Mouse (Mus musculus) midbrain, embryonic 14.5 days (tissue): ENCODE measurements around the gene Tlk2. TPM values are rescaled to one million over a fixed set of nuclear protein-coding genes. Genes with fewer than 3 reads are reported as not detected.
A peak's percentile ranks its signal among the peaks of the same experiment; 100 is the strongest.

Experiments used
- ATAC-seq: fragments of 200-750 bp; cut with Nextera tagmentation; 2 replicates; pipeline ENCODE4 v1.8.0; 2017; ENCODE audit warnings: moderate number of reproducible peaks, moderate library complexity; ENCODE audit not compliant: low FRiP score, low TSS enrichment
- DNase-seq: peaks from one replicate; pipeline ENCODE4 v3.0.0-alpha.2; 2015
- H3K27ac ChIP-seq: fragments of 300-500 bp; sonication (generic); replicated peaks from 2 replicates; pipeline ENCODE4 v1.5.1; 2014; ENCODE audit warnings: mild to moderate bottlenecking, low read depth, low read length, moderate library complexity
- H3K27me3 ChIP-seq: fragments of 300-500 bp; sonication (generic); 2 replicates; pipeline ENCODE4 v1.6.1; 2014; ENCODE audit warnings: low read length, control low read depth, mixed read lengths; ENCODE audit not compliant: control insufficient read depth, insufficient read depth
- H3K36me3 ChIP-seq: fragments of 300-500 bp; sonication (generic); 2 replicates; pipeline ENCODE4 v1.6.1; 2014; ENCODE audit warnings: low read length, control low read depth; ENCODE audit not compliant: control insufficient read depth, insufficient read depth
- H3K4me1 ChIP-seq: fragments of 300-500 bp; sonication (generic); 2 replicates; pipeline ENCODE4 v1.6.1; 2014; ENCODE audit warnings: mild to moderate bottlenecking, antibody characterized with exemption, low read length, control low read depth; ENCODE audit not compliant: control insufficient read depth, insufficient read depth
- H3K4me2 ChIP-seq: fragments of 300-500 bp; sonication (generic); 2 replicates; pipeline ENCODE4 v1.6.1; 2014; ENCODE audit warnings: mild to moderate bottlenecking, low read length, moderate library complexity
- H3K4me3 ChIP-seq: fragments of 300-500 bp; sonication (generic); replicated peaks from 2 replicates; pipeline ENCODE4 v1.5.1; 2014; ENCODE audit warnings: low read depth, low read length
- H3K9ac ChIP-seq: fragments of 300-500 bp; sonication (generic); replicated peaks from 2 replicates; pipeline ENCODE4 v1.6.1; 2014; ENCODE audit warnings: mild to moderate bottlenecking, low read length, moderate library complexity
- H3K9me3 ChIP-seq: fragments of 300-500 bp; sonication (generic); 2 replicates; pipeline ENCODE4 v1.6.1; 2016; ENCODE audit warnings: low read length, control low read depth, mixed read lengths; ENCODE audit not compliant: control insufficient read depth
- WGBS: fragments of 180-500 bp; shearing (Covaris S2); extraction: QIAGEN DNeasy Blood & Tissue Kit; methylation state at CpG from one replicate; pipeline ENCODE4 v1.1.7; 2014; 5-methylcytosine and 5-hydroxymethylcytosine counted together
- polyA plus RNA-seq: library from polyadenylated mRNA; unstranded; fragments of >200 nt; fragmentation: Nextera tagmentation; extraction: Ambion mirVana; gene quantifications from 2 replicates; pipeline ENCODE4 v1.2.1, GENCODE M21; 2014

Tlk2 gene
- polyA plus RNA-seq, 1 experiment from 2014 or later, result 29.3 TPM

DNA sequence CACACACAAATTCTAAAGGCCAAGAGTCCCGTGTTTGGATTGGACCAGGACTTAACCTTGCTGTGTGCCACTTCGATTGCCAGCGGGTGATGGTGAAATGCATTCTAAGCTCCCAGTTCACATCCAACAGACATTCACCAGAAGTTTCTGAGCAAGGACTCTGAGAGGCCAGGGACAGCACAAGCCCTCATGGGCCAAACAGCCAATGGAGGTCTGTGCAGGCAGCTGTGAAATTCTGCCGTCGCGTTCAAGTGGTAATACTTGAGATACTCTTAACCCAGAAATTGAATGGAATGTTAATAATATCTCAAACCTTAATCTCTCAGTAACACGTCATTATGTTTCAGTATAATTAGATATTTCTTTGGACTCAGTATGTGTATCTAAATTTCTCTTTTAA lies 131.6 kb downstream of the Tlk2 start:
- Histone ChIP-seq H3K4me3 (no peak overlapping the region), H3K27ac (no peak overlapping the region), H3K27me3 (no peaks in the 10 kb centered on the region), H3K9me3 (no peaks in the 10 kb centered on the region), H3K4me2 (no peak overlapping the region), H3K36me3 (no peaks in the 10 kb centered on the region), H3K4me1 (peaks cover 21% of the 10 kb centered on the region), H3K9ac (no peak overlapping the region)
- no peak for ATAC-seq
- no peak for DNase-seq
- WGBS, result 93% methylated on average over 7 of the region's 7 CpGs

- 82% methylated on average over 24 of the region's 24 CpGs for WGBS
- H3K4me2 ChIP-seq, result no peak overlapping the region
- ATAC-seq (no peak), DNase-seq (no peak)
- no peaks in the 10 kb centered on the region for H3K27me3 ChIP-seq
- no peaks in the 10 kb centered on the region for H3K9me3 ChIP-seq
- no peak overlapping the region for H3K27ac ChIP-seq
- H3K36me3 ChIP-seq, result no peaks in the 10 kb centered on the region
- H3K4me3 ChIP-seq, result no peak overlapping the region
- no peak overlapping the region for H3K9ac ChIP-seq
- peaks cover 21% of the 10 kb centered on the region for H3K4me1 ChIP-seq
Observed at GRCm38 (mm10) chr11:105311291-105311975, 132.8 kb downstream of the Tlk2 start.

DNA sequence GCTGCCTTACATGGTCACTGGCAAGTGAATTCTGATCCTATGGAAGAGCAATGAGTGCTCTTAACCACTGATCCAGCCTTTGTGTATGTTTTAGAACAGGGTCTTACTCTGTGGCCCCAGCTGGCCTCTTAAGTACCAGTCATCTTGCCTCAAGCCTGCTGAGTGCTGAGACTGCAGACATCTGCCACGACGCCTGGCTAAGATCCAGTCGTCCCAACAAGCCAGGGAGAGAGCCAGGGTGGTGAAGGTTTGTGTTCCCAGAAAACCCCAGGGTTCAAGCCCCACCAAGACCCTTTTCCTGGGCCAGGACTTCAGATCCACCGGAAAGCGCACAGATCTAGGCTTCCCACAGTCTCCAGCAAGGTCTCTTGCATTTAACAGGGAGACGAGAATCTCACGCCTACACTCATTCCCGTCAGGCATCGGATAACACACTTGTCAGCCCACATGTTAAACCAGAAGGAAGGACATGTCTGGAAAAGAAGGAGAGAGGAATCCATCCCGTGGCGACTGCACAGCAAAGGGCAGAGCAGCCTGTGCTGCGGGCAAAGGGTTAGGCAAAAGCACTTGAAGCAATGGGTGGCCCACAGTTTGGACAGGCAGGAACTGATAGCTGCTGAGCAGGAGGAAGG lies 133.8 kb downstream of the Tlk2 start:
- Histone ChIP-seq H3K27me3 (no peaks in the 10 kb centered on the region), H3K4me1 (peaks cover 21% of the 10 kb centered on the region), H3K4me3 (no peak overlapping the region), H3K36me3 (no peaks in the 10 kb centered on the region), H3K4me2 (no peak overlapping the region), H3K9ac (no peak overlapping the region), H3K27ac (no peak overlapping the region), H3K9me3 (no peaks in the 10 kb centered on the region)
- no peak for ATAC-seq
- DNase-seq, result no peak
- 62% methylated on average over 12 of the region's 12 CpGs for WGBS

DNA sequence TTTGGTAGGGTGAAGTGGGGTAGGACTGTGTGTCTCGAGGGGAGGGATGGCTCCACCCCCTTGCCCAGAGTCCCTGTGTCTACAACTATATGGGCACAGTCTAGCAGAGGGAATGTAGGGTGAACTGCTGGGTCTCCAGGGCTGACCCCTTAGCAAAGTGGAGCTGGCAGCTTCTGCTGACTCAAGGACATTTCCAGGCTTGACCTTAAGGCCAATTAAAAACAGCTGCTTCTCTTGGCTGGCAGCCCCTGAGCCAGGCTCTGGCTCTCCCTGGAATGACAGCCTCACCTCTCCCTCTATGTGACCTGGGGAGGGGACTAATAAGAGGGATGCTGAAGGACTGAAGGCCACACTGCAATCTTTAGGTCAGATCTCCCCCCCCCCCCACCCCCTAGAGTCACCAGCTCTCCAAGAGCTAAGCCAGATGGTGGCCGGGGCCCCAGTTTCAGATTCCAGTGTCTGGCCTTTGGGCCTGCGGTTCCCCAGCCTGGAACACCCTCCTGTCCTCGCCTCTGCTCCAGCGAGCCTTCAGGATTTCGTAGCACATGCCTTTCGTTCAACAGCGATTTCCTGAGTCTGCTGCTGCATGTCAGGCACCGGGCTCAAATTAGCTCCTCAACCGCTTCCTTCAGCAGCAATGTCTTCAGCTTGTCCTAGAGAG lies 134.5 kb downstream of the Tlk2 start:
- 0 out of 2 replicates have a peak overlapping the region, but pooled peaks have one; percentile 27 for H3K9ac ChIP-seq
- H3K27ac ChIP-seq, result peak overlapping the region; percentile 14; the same call in 1 of the 2 replicates
- WGBS, result 23% methylated on average over 10 of the region's 10 CpGs
- H3K4me3 ChIP-seq, result no peak overlapping the region
- ATAC-seq (no peak), DNase-seq (peak; percentile 39)
- H3K4me1 ChIP-seq, result peaks cover 21% of the 10 kb centered on the region
- H3K36me3 ChIP-seq, result no peaks in the 10 kb centered on the region
- H3K9me3 ChIP-seq, result no peaks in the 10 kb centered on the region
- H3K4me2 ChIP-seq, result no peak overlapping the region
- no peaks in the 10 kb centered on the region for H3K27me3 ChIP-seq

GRCm38 (mm10) chr11:105313633-105314014 lies 135.0 kb downstream of the Tlk2 start:
- no peak for ATAC-seq
- peak; percentile 32 for DNase-seq
- Histone ChIP-seq H3K4me2 (no peak overlapping the region), H3K27ac (peak overlapping the region; percentile 14; the same call in 1 of the 2 replicates), H3K9ac (0 out of 2 replicates have a peak overlapping the region, but pooled peaks have one; percentile 27), H3K9me3 (no peaks in the 10 kb centered on the region), H3K4me1 (peaks cover 21% of the 10 kb centered on the region), H3K36me3 (no peaks in the 10 kb centered on the region), H3K4me3 (no peak overlapping the region), H3K27me3 (no peaks in the 10 kb centered on the region)
- WGBS, result 10% methylated on average over 8 of the region's 8 CpGs

DNA sequence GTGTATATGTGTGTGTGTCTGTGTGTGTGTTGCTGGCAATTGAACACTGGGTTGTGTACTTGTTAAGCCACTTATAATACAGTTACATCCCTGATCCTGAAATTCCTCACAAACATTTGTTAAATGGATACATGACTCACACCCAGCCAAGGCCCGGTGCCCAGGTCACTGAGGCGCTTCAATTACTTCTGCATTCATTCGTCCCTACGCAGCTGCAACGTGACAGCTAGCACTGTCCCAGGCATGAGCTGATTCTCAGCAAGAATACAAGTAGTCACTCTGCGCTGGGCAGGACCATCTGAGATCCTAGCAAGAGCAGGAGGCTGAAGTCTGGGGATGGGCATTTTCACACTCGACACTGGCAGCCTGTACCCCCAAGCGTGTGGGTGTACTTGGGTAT lies 136.7 kb downstream of the Tlk2 start:
- Histone ChIP-seq H3K9me3 (no peaks in the 10 kb centered on the region), H3K4me3 (no peak overlapping the region), H3K9ac (no peak overlapping the region), H3K4me1 (peaks cover 21% of the 10 kb centered on the region), H3K36me3 (no peaks in the 10 kb centered on the region), H3K27me3 (no peaks in the 10 kb centered on the region), H3K4me2 (no peak overlapping the region), H3K27ac (no peak overlapping the region)
- DNase-seq, result no peak
- 69% methylated on average over 8 of the region's 8 CpGs for WGBS
- ATAC-seq, result no peak

- Histone ChIP-seq H3K4me1 (peaks cover 21% of the 10 kb centered on the region), H3K27me3 (no peaks in the 10 kb centered on the region), H3K4me3 (no peak overlapping the region), H3K4me2 (no peak overlapping the region), H3K36me3 (no peaks in the 10 kb centered on the region), H3K27ac (no peak overlapping the region), H3K9me3 (no peaks in the 10 kb centered on the region), H3K9ac (no peak overlapping the region)
- DNase-seq (no peak), ATAC-seq (no peak)
- 91% methylated on average over 4 of the region's 4 CpGs for WGBS
Observed at GRCm38 (mm10) chr11:105316121-105316520, 137.5 kb downstream of the Tlk2 start.

DNA sequence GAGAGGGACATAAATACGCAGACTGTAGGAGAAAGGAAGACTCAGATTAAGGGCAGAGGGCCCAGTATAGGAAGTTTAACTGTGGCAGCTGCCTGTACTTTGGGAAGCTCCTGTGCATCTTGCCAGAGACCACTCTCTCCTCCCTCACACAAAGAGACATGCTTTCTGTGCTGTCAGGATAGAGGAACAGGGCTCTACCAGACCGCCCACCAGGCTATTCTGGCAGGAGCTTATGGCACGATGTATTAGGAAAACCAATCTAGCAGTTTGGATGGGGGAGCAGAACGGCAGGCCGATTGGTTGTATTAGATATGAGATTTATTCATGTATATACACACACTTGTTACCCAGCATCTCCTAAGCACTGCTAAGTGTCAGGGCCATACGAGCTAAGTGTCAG lies 139.2 kb downstream of the Tlk2 start:
- Histone ChIP-seq H3K4me3 (no peak overlapping the region), H3K36me3 (no peaks in the 10 kb centered on the region), H3K27me3 (no peaks in the 10 kb centered on the region), H3K27ac (no peak overlapping the region), H3K9me3 (no peaks in the 10 kb centered on the region), H3K9ac (no peak overlapping the region), H3K4me2 (no peak overlapping the region), H3K4me1 (peaks cover 14% of the 10 kb centered on the region)
- no peak for ATAC-seq
- DNase-seq, result no peak
- 91% methylated on average over 6 of the region's 6 CpGs for WGBS
